Mouse (Mus musculus): ENCODE data around the gene Sept11. TPM values are rescaled to one million over a fixed set of nuclear protein-coding genes. Genes with fewer than 3 reads are reported as not detected.

Gene Sept11
- total and polyA plus RNA-seq, 3 experiments = 34.9 to 245 (median 87.2) TPM

DNA sequence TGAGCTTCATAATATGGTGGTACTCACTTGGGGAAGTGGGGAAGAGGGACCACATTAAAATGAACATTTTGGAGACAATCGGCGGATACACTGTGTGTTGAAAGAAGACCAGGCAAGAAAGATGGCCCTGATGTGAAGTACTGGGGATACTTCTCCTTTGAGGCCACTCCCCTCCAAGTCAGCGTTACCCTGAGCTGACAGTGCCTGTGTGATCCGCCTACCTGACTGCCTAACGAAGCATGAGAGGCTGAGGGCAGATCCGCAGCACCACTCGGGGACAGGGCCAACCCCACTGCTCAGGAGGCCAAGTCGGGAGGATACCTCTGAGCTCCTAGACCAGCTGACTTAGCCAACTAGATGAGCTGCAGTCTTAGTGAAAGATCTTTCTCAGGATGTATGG, 24.4 kb downstream of the Sept11 start:
- Histone ChIP-seq H3K4me3 (ENCODE audit: control insufficient read depth in 1 of 2, insufficient read depth in 1 of 2, low read depth in 2 of 2, low read length in 2 of 2) (no peak overlapping the region), H3K79me2 (ENCODE audit: control insufficient read depth, insufficient read depth, low read length, poor library complexity) (peaks cover 36% of the 10 kb centered on the region), H3K4me1 (ENCODE audit: control insufficient read depth in 1 of 2, insufficient read depth in 2 of 2, low read length in 2 of 2) (no peaks in the 10 kb centered on the region), H3K36me3 (ENCODE audit: control insufficient read depth in 1 of 2, insufficient read depth in 2 of 2, low read length in 2 of 2) (peaks cover 0 to 4% of the 10 kb centered on the region in 2 experiments; a peak in 3 of 4 replicates), H3K27ac (ENCODE audit: control insufficient read depth, low read depth, low read length) (no peak overlapping the region), H3K27me3 (ENCODE audit: control insufficient read depth in 1 of 2, insufficient read depth in 2 of 2, low read length in 2 of 2) (no peaks in the 10 kb centered on the region), H3K9ac (ENCODE audit: control insufficient read depth, low read depth, low read length, poor library complexity, severe bottlenecking) (no peak overlapping the region), H3K9me3 (replicated peaks; ENCODE audit: insufficient read depth, low read length) (no peaks in the 10 kb centered on the region)
- peak; percentile 41 for DNase-seq (ENCODE audit: low read depth, low spot score)
- TF ChIP-seq JUND (IDR thresholded peaks at IDR 0.05; ENCODE audit: low read depth, low read length) = no peak
- no peak for TF ChIP-seq RAD21 (IDR thresholded peaks at IDR 0.05; ENCODE audit: low read depth, low read length)
- no peak for TF ChIP-seq BHLHE40 (IDR thresholded peaks at IDR 0.05; ENCODE audit: borderline replicate concordance, low read depth, low read length)
- TF ChIP-seq CHD2 (IDR thresholded peaks at IDR 0.05; ENCODE audit: low read length) = no peak
- no peak for TF ChIP-seq GABPA (IDR thresholded peaks at IDR 0.05; ENCODE audit: low read depth, low read length)
- TF ChIP-seq E2F4 (IDR thresholded peaks at IDR 0.05; ENCODE audit: borderline replicate concordance, low read depth, low read length) = no peak
- TF ChIP-seq USF1 (IDR thresholded peaks at IDR 0.05; ENCODE audit: low read depth, low read length) = no peak
- TF ChIP-seq ZC3H11A (IDR thresholded peaks at IDR 0.05; ENCODE audit: low read depth, low read length) = no peak

DNA sequence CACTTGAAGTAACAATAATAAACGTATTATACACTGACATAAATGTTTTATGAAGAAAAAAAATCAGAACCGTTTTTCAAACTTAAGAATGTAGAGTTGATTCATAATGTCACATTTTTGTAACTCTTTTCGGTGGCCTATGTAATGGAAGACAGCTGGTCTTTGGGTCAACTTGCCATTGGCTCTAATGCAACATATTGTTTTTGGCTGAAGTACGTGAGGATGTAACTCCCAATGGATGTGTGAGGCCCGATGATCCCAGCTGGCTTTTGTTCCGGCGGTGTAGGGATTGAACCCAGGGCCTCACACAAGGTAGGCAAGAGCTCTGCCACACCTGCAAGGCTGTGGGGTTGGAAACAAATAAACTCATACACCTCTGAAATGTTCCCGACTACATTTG, 28.4 kb downstream of the Sept11 start:
- Histone ChIP-seq H3K9ac (ENCODE audit: control insufficient read depth, low read depth, low read length, poor library complexity, severe bottlenecking) (no peak overlapping the region), H3K9me3 (replicated peaks; ENCODE audit: insufficient read depth, low read length) (no peaks in the 10 kb centered on the region), H3K36me3 (ENCODE audit: control insufficient read depth in 1 of 2, insufficient read depth in 2 of 2, low read length in 2 of 2) (peaks cover 0 to 15% of the 10 kb centered on the region in 2 experiments), H3K27ac (ENCODE audit: control insufficient read depth, low read depth, low read length) (no peak overlapping the region), H3K79me2 (ENCODE audit: control insufficient read depth, insufficient read depth, low read length, poor library complexity) (peaks cover 41% of the 10 kb centered on the region), H3K27me3 (ENCODE audit: control insufficient read depth in 1 of 2, insufficient read depth in 2 of 2, low read length in 2 of 2) (no peaks in the 10 kb centered on the region), H3K4me1 (ENCODE audit: control insufficient read depth in 1 of 2, insufficient read depth in 2 of 2, low read length in 2 of 2) (peaks cover 3 to 12% of the 10 kb centered on the region in 2 experiments), H3K4me3 (ENCODE audit: control insufficient read depth in 1 of 2, insufficient read depth in 1 of 2, low read depth in 2 of 2, low read length in 2 of 2) (no peak overlapping the region)
- no peak for DNase-seq (ENCODE audit: low read depth, low spot score)
- no peak for TF ChIP-seq GABPA (IDR thresholded peaks at IDR 0.05; ENCODE audit: low read depth, low read length)
- no peak for TF ChIP-seq JUND (IDR thresholded peaks at IDR 0.05; ENCODE audit: low read depth, low read length)
- no peak for TF ChIP-seq TCF12 (IDR thresholded peaks at IDR 0.05; ENCODE audit: low read depth, low read length)
- no peak for TF ChIP-seq POLR2AphosphoS2 (IDR thresholded peaks at IDR 0.05; ENCODE audit: low read length)
- TF ChIP-seq POLR2A (IDR thresholded peaks at IDR 0.05; ENCODE audit: control insufficient read depth in 1 of 2, insufficient read depth in 1 of 2, low read depth in 1 of 2, low read length in 2 of 2, poor library complexity in 1 of 2) = no peak
- no peak for TF ChIP-seq CTCF (IDR thresholded peaks at IDR 0.05 in 2 of 3, conservative IDR thresholded peaks at IDR 0.05 in 1 of 3; ENCODE audit: control insufficient read depth in 1 of 3, insufficient read depth in 1 of 3, low read depth in 2 of 3, low read length in 3 of 3, poor library complexity in 1 of 3, severe bottlenecking in 1 of 3)
- no peak for TF ChIP-seq BHLHE40 (IDR thresholded peaks at IDR 0.05; ENCODE audit: borderline replicate concordance, low read depth, low read length)
- TF ChIP-seq RAD21 (IDR thresholded peaks at IDR 0.05; ENCODE audit: low read depth, low read length) = no peak
- no peak for TF ChIP-seq NELFE (IDR thresholded peaks at IDR 0.05; ENCODE audit: low read depth, low read length)
- no peak for TF ChIP-seq MEF2A (IDR thresholded peaks at IDR 0.05; ENCODE audit: extremely low read depth, insufficient replicate concordance, low read depth, low read length, poor library complexity, severe bottlenecking)
- TF ChIP-seq SMC3 (IDR thresholded peaks at IDR 0.05; ENCODE audit: low read depth, low read length) = no peak
- TF ChIP-seq TAL1 (IDR thresholded peaks at IDR 0.05; ENCODE audit: low read length) = no peak
- no peak for TF ChIP-seq MAX (IDR thresholded peaks at IDR 0.05; ENCODE audit: low read length)
- TF ChIP-seq TBP (IDR thresholded peaks at IDR 0.05; ENCODE audit: low read depth, low read length) = no peak
- no peak for TF ChIP-seq USF2 (IDR thresholded peaks at IDR 0.05; ENCODE audit: borderline replicate concordance in 1 of 2, insufficient read depth in 1 of 2, low read depth in 1 of 2, low read length in 2 of 2)
- TF ChIP-seq MAZ (IDR thresholded peaks at IDR 0.05; ENCODE audit: low read depth, low read length) = no peak
- no peak for TF ChIP-seq ZNF384 (IDR thresholded peaks at IDR 0.05; ENCODE audit: low read depth, low read length)
- no peak for TF ChIP-seq GATA1 (IDR thresholded peaks at IDR 0.05; ENCODE audit: low read depth, low read length)
- no peak for TF ChIP-seq MYB (IDR thresholded peaks at IDR 0.05; ENCODE audit: low read depth, low read length)
- TF ChIP-seq RCOR1 (IDR thresholded peaks at IDR 0.05; ENCODE audit: low read depth, low read length) = no peak

Measured in MEL (cell line).